7 mouse cellular contexts compared by ENCODE assay signal in the genomic region with DNA sequence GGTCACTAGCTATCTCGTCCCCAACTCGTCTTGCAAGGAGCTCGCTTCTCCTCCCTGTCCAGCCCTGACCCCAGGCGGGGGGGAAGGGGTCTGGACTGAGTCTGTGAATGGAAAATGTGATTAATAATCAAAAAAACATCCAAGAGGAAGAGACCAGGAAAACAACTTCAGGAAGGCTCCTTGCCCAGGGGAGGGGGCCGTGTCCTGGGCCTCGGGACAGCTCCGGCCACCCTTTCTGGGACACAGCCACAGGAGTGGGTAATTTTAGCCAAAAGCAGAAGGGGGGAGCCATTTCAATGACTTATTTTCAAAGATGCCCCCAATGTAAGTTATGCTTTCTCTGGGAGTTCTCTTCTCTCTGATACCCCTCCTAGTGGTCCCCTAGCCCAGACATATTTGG. TPM values are rescaled to one million over a fixed set of nuclear protein-coding genes. Genes with fewer than 3 reads are reported as not detected.
DNase-seq lines count a peak whose midpoint lies in the region; ATAC-seq and TF ChIP-seq lines count a peak whose summit lies in the region.
"Not testable (repeated sequence)": the region's sequence is repeated elsewhere in the genome, so short reads cannot be mapped to it uniquely, and the experiment has no call there.
"Had no signal": no experiment of that assay in that cellular context is flagged by ENCODE, and none has a peak within 500 bp of the region (broad histone marks: within the 10 kb centered on the region; RNA-seq: fewer than 3 reads in every experiment).

Gene Gm13305, minus strand, starts transcription at position 101 of the 400 bp plus-strand sequence.

- not testable (repeated sequence) for H3K4me1 ChIP-seq in thymus, adult 2 months (replicated peaks; ENCODE audit: control insufficient read depth, insufficient read depth, low read length)

- not testable (repeated sequence) for DNase-seq in Patski (ENCODE audit: low read depth, low spot score); thymus, adult 2 months; thymus, postnatal 0 days (ENCODE audit: low spot score)

- not testable (repeated sequence) for ATAC-seq in Patski

- H3K27me3 ChIP-seq in Patski; thymus, adult 2 months (ENCODE audit: control insufficient read depth, insufficient read depth, low read length): not testable (repeated sequence)

- not testable (repeated sequence) for TF ChIP-seq CTCF in Patski (IDR thresholded peaks at IDR 0.05); thymus, adult 2 months (IDR thresholded peaks at IDR 0.05; ENCODE audit: borderline replicate concordance, control insufficient read depth, extremely low read depth, insufficient read depth, low read length, poor library complexity)

- not testable (repeated sequence) for H3K36me3 ChIP-seq in thymus, adult 2 months (ENCODE audit: control insufficient read depth, insufficient read depth, low read length)

- POLR2A ChIA-PET in Patski (lab: Charles Lee) = not testable (repeated sequence)

- WGBS in thymus, adult 2 months = no CpG with 5 or more reads among the region's 7 CpGs

- TF ChIP-seq POLR2A in thymus, adult 2 months (IDR thresholded peaks at IDR 0.05; ENCODE audit: control insufficient read depth, extremely low read depth, insufficient read depth, low read length, poor library complexity) = not testable (repeated sequence)

- H3K27ac ChIP-seq in thymus, adult 2 months (ENCODE audit: control insufficient read depth, insufficient read depth, low read length) = not testable (repeated sequence)

- not testable (repeated sequence) for H3K4me3 ChIP-seq in thymus, adult 2 months (ENCODE audit: control insufficient read depth, insufficient read depth, low read length)

- CTCF ChIA-PET in Patski (lab: Charles Lee) = not testable (repeated sequence)

- in situ Hi-C loops in Patski (cut with MboI; ENCODE audit: low pct_unique_long_range_greater_than_20kb) = not testable (repeated sequence)

RNA-seq across cellular contexts. Expression of gene Gm13305, which starts in this region (rescaled TPM):
- polyA plus RNA-seq in Patski (2021) = 14.7 TPM
- polyA plus RNA-seq in thymus, adult 2 months (2012; rRNA removed) = 23.3 and 38.0 TPM in 2 replicates
- polyA plus RNA-seq in thymus, postnatal 0 days (2015; fragmentation: Nextera tagmentation; extraction: Ambion mirVana) = 23.3 and 23.5 TPM in 2 replicates
- polyA plus RNA-seq: activated CD4-positive, CD25-positive, alpha-beta regulatory T cell, adult 4 months; C2C12; CD4-positive, CD25-positive, alpha-beta regulatory T cell, adult 4 months; G1E had no signal
